Mouse (Mus musculus) heart, embryonic 10.5 days (tissue): ENCODE measurements around the gene Epn3. TPM values are rescaled to one million over a fixed set of nuclear protein-coding genes. Genes with fewer than 3 reads are reported as not detected.

Source experiments
- DNase-seq: peaks from one replicate; pipeline ENCODE4 v3.0.0-alpha.2; 2017; ENCODE audit warnings: low spot score
- H3K27ac ChIP-seq: fragments of 300-500 bp; sonication (generic); 2 replicates; pipeline ENCODE4 v1.5.1; 2016; ENCODE audit warnings: mild to moderate bottlenecking
- H3K27me3 ChIP-seq: fragments of 300-500 bp; sonication (generic); 2 replicates; pipeline ENCODE4 v1.6.1; 2016; ENCODE audit warnings: mild to moderate bottlenecking; ENCODE audit not compliant: poor library complexity, insufficient read depth, severe bottlenecking
- H3K36me3 ChIP-seq: fragments of 300-500 bp; sonication (generic); 2 replicates; pipeline ENCODE4 v1.6.1; 2016; ENCODE audit warnings: mild to moderate bottlenecking, moderate library complexity
- H3K4me1 ChIP-seq: fragments of 300-500 bp; sonication (generic); 2 replicates; pipeline ENCODE4 v1.6.1; 2016; ENCODE audit warnings: mild to moderate bottlenecking
- H3K4me3 ChIP-seq: fragments of 300-500 bp; sonication (generic); 2 replicates; pipeline ENCODE4 v1.5.1; 2016; ENCODE audit warnings: mild to moderate bottlenecking, moderate library complexity
- H3K9me3 ChIP-seq: fragments of 300-500 bp; sonication (generic); 2 replicates; pipeline ENCODE4 v1.6.1; 2016; ENCODE audit warnings: mild to moderate bottlenecking, moderate library complexity
- WGBS: fragments of 180-500 bp; shearing (Covaris S2); methylation state at CpG from one replicate; pipeline ENCODE4 v1.1.7; 2016; 5-methylcytosine and 5-hydroxymethylcytosine counted together
- polyA plus RNA-seq: library from polyadenylated mRNA; unstranded; fragments of >200 nt; fragmentation: Nextera tagmentation; extraction: Ambion mirVana; gene quantifications from 2 replicates; pipeline ENCODE4 v1.2.1, GENCODE M21; 2016

The Epn3 gene
- polyA plus RNA-seq, 1 experiment from 2014 or later, result 7.7 TPM

DNA sequence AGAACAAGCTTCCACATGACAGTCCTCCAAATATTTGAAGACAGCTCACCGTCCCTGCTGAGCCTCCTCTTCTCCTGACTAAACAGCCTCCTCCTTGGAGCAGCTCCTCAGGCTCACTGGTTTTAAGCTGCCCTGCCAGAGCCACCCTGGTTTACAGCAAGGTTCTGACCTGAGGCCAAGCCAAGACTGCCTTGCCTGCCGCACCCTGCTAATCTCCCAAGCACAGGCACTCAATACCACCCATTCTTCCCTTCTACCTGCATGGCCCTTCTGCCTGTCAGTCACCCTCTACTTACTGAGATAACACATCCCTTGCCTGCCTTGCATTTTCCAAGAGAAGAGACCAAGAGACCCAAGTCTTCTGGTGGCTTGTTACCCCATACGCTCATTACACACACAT lies 43.4 kb downstream of the Epn3 start:
- H3K4me1 ChIP-seq, result peaks cover 41% of the 10 kb centered on the region
- H3K4me3 ChIP-seq, result no peak overlapping the region
- peak overlapping the region; percentile 56; the same call in 1 of the 2 replicates for H3K27ac ChIP-seq
- peak; percentile 87 for DNase-seq
- no peaks in the 10 kb centered on the region for H3K36me3 ChIP-seq
- peaks cover 32% of the 10 kb centered on the region for H3K27me3 ChIP-seq
- WGBS, result 46% methylated on average over 3 of the region's 3 CpGs
- no peaks in the 10 kb centered on the region for H3K9me3 ChIP-seq

DNA sequence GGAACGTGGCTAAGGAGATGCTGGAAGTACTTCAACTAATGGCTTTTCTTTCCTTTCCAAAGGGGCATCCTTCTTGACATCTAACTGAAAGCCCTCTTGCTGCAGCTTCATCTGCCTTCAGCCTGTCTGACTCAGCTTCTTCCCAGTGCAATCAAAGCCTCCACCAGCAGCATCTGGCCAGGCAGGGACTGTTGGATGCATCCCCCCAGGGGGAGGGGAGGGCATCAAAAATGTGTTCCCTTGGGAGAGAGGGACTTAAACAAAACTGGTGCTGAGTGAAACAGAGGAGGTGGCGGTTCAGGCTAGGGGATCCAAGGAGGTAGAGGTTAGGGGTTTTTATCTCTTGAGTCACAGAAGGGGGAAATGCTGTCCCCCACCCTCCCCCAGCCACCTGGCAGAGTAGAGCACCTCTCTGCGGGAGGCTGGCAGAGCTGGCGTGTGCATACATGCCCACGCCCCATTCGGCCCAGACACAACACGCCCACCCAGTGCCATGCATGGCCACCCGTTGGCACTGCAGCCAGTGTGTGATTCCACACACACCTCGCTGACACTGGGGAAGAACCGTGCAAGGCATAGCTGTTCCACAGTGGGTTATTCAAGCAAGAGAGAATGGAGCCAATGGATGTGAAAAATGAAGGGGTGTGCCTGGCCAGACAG lies 44.5 kb downstream of the Epn3 start:
- Histone ChIP-seq H3K4me1 (peaks cover 51% of the 10 kb centered on the region), H3K36me3 (no peaks in the 10 kb centered on the region), H3K27ac (peak overlapping the region; percentile 56; the same call in 1 of the 2 replicates), H3K27me3 (peaks cover 32% of the 10 kb centered on the region), H3K9me3 (no peaks in the 10 kb centered on the region), H3K4me3 (no peak overlapping the region)
- no peak for DNase-seq
- 81% methylated on average over 10 of the region's 10 CpGs for WGBS

DNA sequence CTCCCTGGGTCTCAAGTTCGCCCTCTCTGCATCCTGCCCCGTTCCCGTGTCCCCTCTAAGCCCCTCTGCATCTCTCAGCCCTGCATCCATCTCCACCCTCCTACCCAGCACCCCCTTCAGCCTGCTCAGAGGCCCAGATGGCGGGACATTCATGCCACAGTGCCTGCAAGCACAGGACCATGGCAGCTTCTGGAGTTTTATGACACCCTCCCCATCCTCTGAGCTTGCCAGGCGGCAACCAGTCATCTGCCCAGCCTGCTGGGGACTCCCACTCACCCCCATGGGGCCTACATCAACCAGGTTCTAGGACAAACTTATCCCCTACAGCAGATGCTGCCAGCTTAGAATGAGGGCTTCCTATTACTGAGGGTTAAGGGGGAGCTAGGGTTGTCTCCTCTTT lies 45.0 kb downstream of the Epn3 start:
- H3K27me3 ChIP-seq, result peaks cover 31% of the 10 kb centered on the region
- WGBS, result 67% methylated on average over 5 of the region's 5 CpGs
- H3K36me3 ChIP-seq, result no peaks in the 10 kb centered on the region
- no peak for DNase-seq
- H3K4me1 ChIP-seq, result peaks cover 57% of the 10 kb centered on the region
- no peaks in the 10 kb centered on the region for H3K9me3 ChIP-seq
- no peak overlapping the region for H3K4me3 ChIP-seq
- H3K27ac ChIP-seq, result 0 out of 2 replicates have a peak overlapping the region, but pooled peaks have one; percentile 6

DNA sequence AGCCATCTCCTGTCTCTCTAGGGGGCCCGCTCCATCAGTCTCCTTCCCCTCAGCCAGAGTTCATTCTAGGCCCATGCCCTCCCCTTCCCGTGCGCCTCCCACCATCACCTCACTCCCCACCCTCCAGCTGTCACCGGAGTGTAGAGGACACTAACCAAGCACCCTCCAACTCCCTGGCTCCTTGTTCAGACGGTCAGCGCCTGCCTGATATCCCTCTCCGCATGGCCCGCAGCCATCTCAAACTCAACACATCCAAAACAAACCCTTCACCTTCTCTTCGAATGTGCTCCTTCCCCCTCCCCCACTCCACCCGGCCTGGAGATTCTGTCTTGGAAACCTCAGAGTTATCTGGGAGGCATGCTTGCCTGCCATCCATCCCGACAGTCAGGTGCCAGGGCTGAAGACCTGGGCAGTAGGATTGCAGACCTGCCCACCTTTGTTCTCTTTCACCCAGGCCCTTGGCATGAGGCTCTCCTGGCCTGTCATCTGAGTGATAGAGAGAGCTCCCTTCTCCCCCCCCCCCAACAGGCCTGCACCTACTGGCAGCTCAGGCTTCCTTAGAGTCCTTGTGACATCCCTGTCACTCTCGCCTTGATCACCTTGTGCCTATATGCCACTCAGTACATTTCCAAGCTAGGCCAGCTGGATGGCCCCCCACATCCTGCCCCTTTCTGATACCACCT lies 48.5 kb downstream of the Epn3 start:
- Histone ChIP-seq H3K36me3 (no peaks in the 10 kb centered on the region), H3K27ac (peak overlapping the region; percentile 70), H3K4me1 (peaks cover 51% of the 10 kb centered on the region), H3K9me3 (no peaks in the 10 kb centered on the region), H3K27me3 (peaks cover 25% of the 10 kb centered on the region), H3K4me3 (peak overlapping the region; percentile 6)
- 19% methylated on average over 12 of the region's 12 CpGs for WGBS
- peak; percentile 91 for DNase-seq

DNA sequence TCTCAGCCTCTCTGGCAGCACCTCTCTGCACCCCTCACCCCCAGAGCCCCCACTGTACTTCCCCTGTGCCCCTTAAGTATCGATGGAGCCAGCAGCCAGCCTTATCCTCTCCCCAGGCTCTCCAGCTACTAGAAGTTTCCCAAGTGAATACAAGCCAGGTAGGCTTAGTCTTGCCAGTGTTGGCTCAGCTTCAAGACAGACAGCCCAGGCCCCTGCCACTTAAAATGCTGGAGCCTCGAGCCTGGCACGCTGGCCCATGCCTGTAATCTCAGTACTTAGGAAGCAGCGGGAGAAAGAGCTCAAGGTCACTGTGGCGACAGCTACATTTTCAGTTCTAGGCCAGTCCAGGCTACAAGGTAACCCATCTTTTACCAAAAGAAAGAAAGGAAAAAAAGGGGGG lies 49.9 kb downstream of the Epn3 start:
- Histone ChIP-seq H3K9me3 (no peaks in the 10 kb centered on the region), H3K4me1 (peaks cover 46% of the 10 kb centered on the region), H3K27me3 (peaks cover 26% of the 10 kb centered on the region), H3K27ac (peak overlapping the region; percentile 70), H3K36me3 (no peaks in the 10 kb centered on the region), H3K4me3 (no peak overlapping the region)
- no peak for DNase-seq
- 31% methylated on average over 5 of the region's 5 CpGs for WGBS

DNA sequence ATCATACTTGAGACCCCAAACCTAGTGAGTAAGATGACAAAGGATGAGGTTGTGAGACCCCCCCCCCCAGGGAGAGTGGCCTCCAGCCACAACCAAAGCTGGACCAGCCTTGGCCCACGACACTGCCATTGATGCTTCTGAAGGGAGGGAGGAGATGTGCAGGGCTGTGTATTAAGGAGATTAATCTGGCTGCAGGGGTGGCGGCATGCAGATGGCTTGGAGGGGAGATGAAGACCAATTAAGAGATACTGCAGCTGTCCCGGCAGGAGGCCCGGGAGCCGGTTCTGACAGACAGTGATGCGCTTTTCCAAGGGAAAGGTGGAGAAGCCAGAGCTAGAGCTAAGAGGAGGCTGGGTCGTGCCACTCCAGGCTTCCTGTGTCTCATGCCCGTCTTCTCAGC lies 50.5 kb downstream of the Epn3 start:
- peaks cover 48% of the 10 kb centered on the region for H3K4me1 ChIP-seq
- no peaks in the 10 kb centered on the region for H3K36me3 ChIP-seq
- no peaks in the 10 kb centered on the region for H3K9me3 ChIP-seq
- no peak for DNase-seq
- peaks cover 19% of the 10 kb centered on the region for H3K27me3 ChIP-seq
- H3K27ac ChIP-seq, result peak overlapping the region; percentile 70
- no peak overlapping the region for H3K4me3 ChIP-seq
- WGBS, result 42% methylated on average over 8 of the region's 8 CpGs

DNA sequence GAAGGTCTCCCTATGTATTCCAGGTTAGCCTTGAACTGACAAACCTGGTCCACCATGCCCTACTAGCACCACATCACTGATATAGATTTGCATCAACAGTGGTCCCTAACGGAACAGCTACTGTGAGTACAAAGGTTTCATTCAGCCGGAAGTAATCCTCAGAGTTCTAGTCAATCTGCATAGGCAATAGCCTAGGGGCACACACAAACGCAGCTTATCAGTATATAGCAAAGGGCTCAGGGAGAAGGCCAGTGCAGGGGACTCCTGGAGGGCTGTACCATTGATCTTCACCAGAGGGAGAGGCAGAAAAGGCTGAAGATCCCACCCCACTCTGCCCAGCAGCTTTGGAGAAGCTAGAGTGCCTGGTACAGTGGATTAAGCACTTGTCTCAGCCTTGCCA lies 52.8 kb downstream of the Epn3 start:
- DNase-seq, result no peak
- H3K9me3 ChIP-seq, result no peaks in the 10 kb centered on the region
- peaks cover 59% of the 10 kb centered on the region for H3K4me1 ChIP-seq
- 24% methylated on average over 3 of the region's 3 CpGs for WGBS
- no peak overlapping the region for H3K4me3 ChIP-seq
- H3K27me3 ChIP-seq, result peaks cover 26% of the 10 kb centered on the region
- no peak overlapping the region for H3K27ac ChIP-seq
- H3K36me3 ChIP-seq, result no peaks in the 10 kb centered on the region

DNA sequence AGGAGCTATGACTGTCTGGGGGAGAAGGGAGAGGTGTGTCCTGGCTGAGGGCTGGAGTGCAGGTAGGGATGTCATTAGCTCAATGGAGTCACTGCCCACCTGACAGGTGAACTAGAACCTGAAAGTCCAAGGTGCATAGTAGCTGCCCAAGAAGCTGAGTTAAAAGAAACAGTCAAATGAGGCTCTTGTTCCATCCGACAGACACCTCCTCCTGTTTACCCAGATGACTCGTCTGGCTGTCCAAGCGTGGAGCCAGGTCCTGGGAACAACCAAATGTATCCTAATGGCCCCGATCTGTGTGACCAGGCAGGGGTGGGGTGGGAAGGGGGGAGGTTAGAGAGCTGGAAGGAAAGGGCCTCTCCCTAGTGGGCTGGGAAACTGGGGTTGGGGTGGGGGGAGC lies 54.5 kb downstream of the Epn3 start:
- DNase-seq, result no peak
- Histone ChIP-seq H3K27me3 (peaks cover 28% of the 10 kb centered on the region), H3K4me3 (no peak overlapping the region), H3K27ac (no peak overlapping the region), H3K9me3 (no peaks in the 10 kb centered on the region), H3K36me3 (no peaks in the 10 kb centered on the region), H3K4me1 (peaks cover 58% of the 10 kb centered on the region)
- WGBS, result 45% methylated on average over 4 of the region's 4 CpGs

DNA sequence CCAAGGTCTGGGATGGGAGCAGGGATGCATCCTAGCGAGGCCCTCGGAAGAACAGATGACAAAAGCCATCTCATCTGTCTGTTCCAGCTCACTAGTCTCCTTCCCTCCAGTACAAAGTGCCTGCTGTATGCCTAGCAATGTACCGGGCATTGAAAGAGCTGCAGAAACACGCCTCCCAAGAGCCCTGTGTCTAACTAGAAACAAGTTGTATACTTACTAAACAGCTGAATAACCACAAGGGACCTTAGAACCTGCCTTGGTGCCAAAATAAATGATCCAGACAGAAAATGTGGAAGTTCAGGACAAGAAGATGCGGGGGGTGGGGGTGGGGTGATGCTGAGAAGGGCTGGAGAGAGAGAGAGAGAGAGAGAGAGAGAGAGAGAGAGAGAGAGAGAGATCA lies 54.9 kb downstream of the Epn3 start:
- 78% methylated on average over 5 of the region's 5 CpGs for WGBS
- no peaks in the 10 kb centered on the region for H3K36me3 ChIP-seq

DNA sequence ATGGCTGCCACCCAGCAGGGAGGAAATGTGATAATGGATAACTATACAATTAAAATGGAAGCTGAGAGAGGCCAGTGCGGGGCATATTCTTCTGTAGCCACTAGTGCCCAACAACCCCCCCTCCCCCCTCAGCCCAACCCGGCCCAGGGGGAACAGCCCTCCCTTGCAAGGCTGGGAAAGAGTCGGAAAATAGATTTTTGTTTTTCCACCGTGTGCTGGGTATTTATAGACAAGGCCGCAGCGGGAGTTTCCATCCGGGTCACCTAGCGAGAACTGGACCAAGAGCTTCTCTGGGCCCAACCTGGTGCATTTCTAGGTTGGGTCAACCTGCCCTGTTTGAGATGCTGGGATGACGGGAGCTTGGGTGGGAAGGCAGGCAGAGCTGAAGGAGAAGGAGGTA lies 58.0 kb downstream of the Epn3 start:
- peak overlapping the region; percentile 56; the same call in 1 of the 2 replicates for H3K27ac ChIP-seq
- peaks cover 33% of the 10 kb centered on the region for H3K27me3 ChIP-seq
- no peaks in the 10 kb centered on the region for H3K36me3 ChIP-seq
- H3K9me3 ChIP-seq, result no peaks in the 10 kb centered on the region
- H3K4me3 ChIP-seq, result no peak overlapping the region
- peaks cover 44% of the 10 kb centered on the region for H3K4me1 ChIP-seq
- WGBS, result 56% methylated on average over 9 of the region's 9 CpGs
- DNase-seq, result no peak

More for the DNA sequence above, 54.9 kb downstream of the Epn3 start:
- peaks cover 32% of the 10 kb centered on the region for H3K27me3 ChIP-seq
- H3K27ac ChIP-seq, result no peak overlapping the region
- H3K4me1 ChIP-seq, result peaks cover 55% of the 10 kb centered on the region
- H3K4me3 ChIP-seq, result no peak overlapping the region
- no peak for DNase-seq
- H3K9me3 ChIP-seq, result no peaks in the 10 kb centered on the region

DNA sequence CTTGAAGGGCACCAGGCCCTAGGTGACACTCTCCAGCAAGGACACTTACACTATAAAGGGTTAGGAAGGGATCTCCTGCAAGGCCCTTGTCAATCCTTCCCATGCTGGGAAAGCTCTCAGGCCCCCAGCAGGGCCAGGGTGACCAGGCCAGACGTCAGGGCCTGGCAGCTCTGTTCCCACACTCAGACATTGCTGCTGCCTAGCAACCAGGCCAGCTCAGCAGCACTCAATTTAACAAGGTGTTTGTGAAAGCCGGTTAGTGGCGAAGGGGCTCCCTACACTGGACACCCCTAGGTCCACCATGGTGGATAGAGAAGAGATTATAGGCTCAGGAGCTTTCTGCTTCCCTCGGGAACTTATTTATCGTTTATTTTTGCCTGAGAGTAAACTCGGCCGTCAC lies 58.7 kb downstream of the Epn3 start:
- Histone ChIP-seq H3K4me1 (peaks cover 44% of the 10 kb centered on the region), H3K27ac (peak overlapping the region; percentile 56; the same call in 1 of the 2 replicates), H3K9me3 (no peaks in the 10 kb centered on the region), H3K36me3 (no peaks in the 10 kb centered on the region), H3K27me3 (peaks cover 33% of the 10 kb centered on the region), H3K4me3 (no peak overlapping the region)
- 36% methylated on average over 7 of the region's 7 CpGs for WGBS
- no peak for DNase-seq

DNA sequence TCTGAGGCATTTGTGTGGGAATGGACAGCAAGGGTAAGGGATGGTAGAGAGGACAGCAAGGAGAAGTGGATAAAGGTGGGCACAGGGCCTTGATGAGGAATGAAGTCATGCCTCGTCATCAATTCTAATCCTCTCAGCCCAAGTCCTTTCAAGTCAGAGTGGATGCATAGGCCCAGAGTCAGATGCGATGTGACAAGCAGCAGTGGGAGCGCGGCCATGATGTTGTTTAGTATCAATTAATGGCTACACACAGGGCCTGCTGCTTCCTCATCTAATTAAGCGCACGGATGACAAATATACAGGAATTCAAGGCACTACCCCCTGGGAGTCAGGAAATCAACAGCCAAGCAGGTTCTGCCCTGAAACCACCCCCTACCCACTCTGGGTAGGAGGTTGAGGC lies 59.4 kb downstream of the Epn3 start:
- 85% methylated on average over 6 of the region's 6 CpGs for WGBS
- Histone ChIP-seq H3K4me1 (peaks cover 44% of the 10 kb centered on the region), H3K9me3 (no peaks in the 10 kb centered on the region), H3K27ac (peak overlapping the region; percentile 56; the same call in 1 of the 2 replicates), H3K36me3 (no peaks in the 10 kb centered on the region), H3K4me3 (no peak overlapping the region), H3K27me3 (peaks cover 31% of the 10 kb centered on the region)
- DNase-seq, result no peak
